Mouse (Mus musculus): ENCODE data around the gene Ppp6r3. TPM values are rescaled to one million over a fixed set of nuclear protein-coding genes. Genes with fewer than 3 reads are reported as not detected.
A peak's percentile ranks its signal among the peaks of the same experiment; 100 is the strongest.

Gene Ppp6r3
- polyA plus RNA-seq, 1 experiment from 2014 or later = 67.3 TPM

GRCm38 (mm10) chr19:3581326-3581725 lies 5.8 kb upstream of the Ppp6r3 start:
- ATAC-seq (ENCODE audit: low read depth) = no peak
- Histone ChIP-seq H3K36me3 (ENCODE audit: control insufficient read depth, insufficient read depth, low read length) (no peaks in the 10 kb centered on the region), H3K27me3 (ENCODE audit: control insufficient read depth, insufficient read depth, low read length) (no peaks in the 10 kb centered on the region), H3K4me1 (ENCODE audit: control insufficient read depth, insufficient read depth, low read length) (peaks cover 3% of the 10 kb centered on the region; the same call in 1 of the 2 replicates), H3K4me3 (ENCODE audit: low read depth, low read length) (no peak overlapping the region), H3K9ac (replicated peaks; ENCODE audit: low read depth, low read length) (no peak overlapping the region), H3K9me3 (ENCODE audit: control insufficient read depth, low read length) (no peaks in the 10 kb centered on the region), H3K4me2 (ENCODE audit: low read depth, low read length) (no peak overlapping the region), H3K27ac (ENCODE audit: low read depth, low read length) (no peak overlapping the region)
- WGBS = 32% methylated on average over 7 of the region's 7 CpGs

- H3K9ac ChIP-seq (replicated peaks; ENCODE audit: low read depth, low read length) = no peak overlapping the region
- no peaks in the 10 kb centered on the region for H3K9me3 ChIP-seq (ENCODE audit: control insufficient read depth, low read length)
- no peak overlapping the region for H3K4me3 ChIP-seq (ENCODE audit: low read depth, low read length)
- H3K4me1 ChIP-seq (ENCODE audit: control insufficient read depth, insufficient read depth, low read length) = peaks cover 19% of the 10 kb centered on the region
- ATAC-seq (ENCODE audit: low read depth) = no peak
- H3K27me3 ChIP-seq (ENCODE audit: control insufficient read depth, insufficient read depth, low read length) = no peaks in the 10 kb centered on the region
- H3K4me2 ChIP-seq (ENCODE audit: low read depth, low read length) = no peak overlapping the region
- H3K27ac ChIP-seq (ENCODE audit: low read depth, low read length) = no peak overlapping the region
- H3K36me3 ChIP-seq (ENCODE audit: control insufficient read depth, insufficient read depth, low read length) = no peaks in the 10 kb centered on the region
Observed at GRCm38 (mm10) chr19:3577911-3578290, 2.4 kb upstream of the Ppp6r3 start.

- H3K9ac ChIP-seq (replicated peaks; ENCODE audit: low read depth, low read length) = no peak overlapping the region
- no peak for ATAC-seq (ENCODE audit: low read depth)
- no peak overlapping the region for H3K4me3 ChIP-seq (ENCODE audit: low read depth, low read length)
- no peaks in the 10 kb centered on the region for H3K27me3 ChIP-seq (ENCODE audit: control insufficient read depth, insufficient read depth, low read length)
- H3K36me3 ChIP-seq (ENCODE audit: control insufficient read depth, insufficient read depth, low read length) = no peaks in the 10 kb centered on the region
- H3K4me2 ChIP-seq (ENCODE audit: low read depth, low read length) = no peak overlapping the region
- H3K9me3 ChIP-seq (ENCODE audit: control insufficient read depth, low read length) = no peaks in the 10 kb centered on the region
- no peak overlapping the region for H3K27ac ChIP-seq (ENCODE audit: low read depth, low read length)
- H3K4me1 ChIP-seq (ENCODE audit: control insufficient read depth, insufficient read depth, low read length) = peaks cover 19% of the 10 kb centered on the region
- WGBS = 89% methylated on average over 4 of the region's 4 CpGs
Observed at GRCm38 (mm10) chr19:3577265-3577910, 1.8 kb upstream of the Ppp6r3 start.

GRCm38 (mm10) chr19:3576451-3577264 lies 1.1 kb upstream of the Ppp6r3 start:
- ATAC-seq (ENCODE audit: low read depth) = peak; percentile 4; the same call in 1 of the 2 replicates
- peak overlapping the region; percentile 88 for H3K4me3 ChIP-seq (ENCODE audit: low read depth, low read length)
- H3K27ac ChIP-seq (ENCODE audit: low read depth, low read length) = peak overlapping the region; percentile 93; the same call in 1 of the 2 replicates
- no peaks in the 10 kb centered on the region for H3K9me3 ChIP-seq (ENCODE audit: control insufficient read depth, low read length)
- H3K4me2 ChIP-seq (ENCODE audit: low read depth, low read length) = peak overlapping the region; percentile 37
- H3K27me3 ChIP-seq (ENCODE audit: control insufficient read depth, insufficient read depth, low read length) = no peaks in the 10 kb centered on the region
- no peak overlapping the region for H3K9ac ChIP-seq (replicated peaks; ENCODE audit: low read depth, low read length)
- H3K4me1 ChIP-seq (ENCODE audit: control insufficient read depth, insufficient read depth, low read length) = peaks cover 19% of the 10 kb centered on the region
- H3K36me3 ChIP-seq (ENCODE audit: control insufficient read depth, insufficient read depth, low read length) = no peaks in the 10 kb centered on the region
- 75% methylated on average over 5 of the region's 5 CpGs for WGBS

GRCm38 (mm10) chr19:3575276-3575631 lies 295 bp downstream of the Ppp6r3 start:
- no peaks in the 10 kb centered on the region for H3K36me3 ChIP-seq (ENCODE audit: control insufficient read depth, insufficient read depth, low read length)
- H3K27ac ChIP-seq (ENCODE audit: low read depth, low read length) = peak overlapping the region; percentile 93
- H3K27me3 ChIP-seq (ENCODE audit: control insufficient read depth, insufficient read depth, low read length) = no peaks in the 10 kb centered on the region
- peak overlapping the region; percentile 80 for H3K9ac ChIP-seq (replicated peaks; ENCODE audit: low read depth, low read length)
- H3K4me1 ChIP-seq (ENCODE audit: control insufficient read depth, insufficient read depth, low read length) = peaks cover 19% of the 10 kb centered on the region
- H3K4me3 ChIP-seq (ENCODE audit: low read depth, low read length) = peak overlapping the region; percentile 88
- 0% methylated on average over 41 of the region's 50 CpGs for WGBS
- H3K9me3 ChIP-seq (ENCODE audit: control insufficient read depth, low read length) = no peaks in the 10 kb centered on the region
- peak overlapping the region; percentile 91 for H3K4me2 ChIP-seq (ENCODE audit: low read depth, low read length)
- peak; percentile 45 for ATAC-seq (ENCODE audit: low read depth)

GRCm38 (mm10) chr19:3574593-3575094 lies 905 bp downstream of the Ppp6r3 start:
- H3K4me3 ChIP-seq (ENCODE audit: low read depth, low read length) = peak overlapping the region; percentile 88
- H3K4me1 ChIP-seq (ENCODE audit: control insufficient read depth, insufficient read depth, low read length) = peaks cover 19% of the 10 kb centered on the region
- peak overlapping the region; percentile 93; the same call in 1 of the 2 replicates for H3K27ac ChIP-seq (ENCODE audit: low read depth, low read length)
- H3K27me3 ChIP-seq (ENCODE audit: control insufficient read depth, insufficient read depth, low read length) = no peaks in the 10 kb centered on the region
- no peaks in the 10 kb centered on the region for H3K9me3 ChIP-seq (ENCODE audit: control insufficient read depth, low read length)
- WGBS = 3% methylated on average over 9 of the region's 9 CpGs
- no peak for ATAC-seq (ENCODE audit: low read depth)
- no peaks in the 10 kb centered on the region for H3K36me3 ChIP-seq (ENCODE audit: control insufficient read depth, insufficient read depth, low read length)
- H3K4me2 ChIP-seq (ENCODE audit: low read depth, low read length) = peak overlapping the region; percentile 91
- H3K9ac ChIP-seq (replicated peaks; ENCODE audit: low read depth, low read length) = peak overlapping the region; percentile 80

- Histone ChIP-seq H3K4me2 (ENCODE audit: low read depth, low read length) (no peak overlapping the region), H3K27ac (ENCODE audit: low read depth, low read length) (no peak overlapping the region), H3K27me3 (ENCODE audit: control insufficient read depth, insufficient read depth, low read length) (no peaks in the 10 kb centered on the region), H3K9me3 (ENCODE audit: control insufficient read depth, low read length) (no peaks in the 10 kb centered on the region), H3K9ac (replicated peaks; ENCODE audit: low read depth, low read length) (no peak overlapping the region), H3K4me1 (ENCODE audit: control insufficient read depth, insufficient read depth, low read length) (no peaks in the 10 kb centered on the region), H3K4me3 (ENCODE audit: low read depth, low read length) (no peak overlapping the region), H3K36me3 (ENCODE audit: control insufficient read depth, insufficient read depth, low read length) (no peaks in the 10 kb centered on the region)
- ATAC-seq (ENCODE audit: low read depth) = no peak
- 91% methylated on average over 3 of the region's 3 CpGs for WGBS
Observed at GRCm38 (mm10) chr19:3564309-3564708, 11.2 kb downstream of the Ppp6r3 start.

- H3K36me3 ChIP-seq (ENCODE audit: control insufficient read depth, insufficient read depth, low read length) = no peaks in the 10 kb centered on the region
- H3K4me2 ChIP-seq (ENCODE audit: low read depth, low read length) = no peak overlapping the region
- no peak overlapping the region for H3K9ac ChIP-seq (replicated peaks; ENCODE audit: low read depth, low read length)
- H3K4me3 ChIP-seq (ENCODE audit: low read depth, low read length) = no peak overlapping the region
- WGBS = 93% methylated on average over 6 of the region's 6 CpGs
- no peaks in the 10 kb centered on the region for H3K4me1 ChIP-seq (ENCODE audit: control insufficient read depth, insufficient read depth, low read length)
- no peaks in the 10 kb centered on the region for H3K27me3 ChIP-seq (ENCODE audit: control insufficient read depth, insufficient read depth, low read length)
- H3K27ac ChIP-seq (ENCODE audit: low read depth, low read length) = no peak overlapping the region
- no peak for ATAC-seq (ENCODE audit: low read depth)
- H3K9me3 ChIP-seq (ENCODE audit: control insufficient read depth, low read length) = no peaks in the 10 kb centered on the region
Observed at GRCm38 (mm10) chr19:3562752-3563151, 12.8 kb downstream of the Ppp6r3 start.

- WGBS = 91% methylated on average over 2 of the region's 2 CpGs
- H3K4me2 ChIP-seq (ENCODE audit: low read depth, low read length) = no peak overlapping the region
- no peak for ATAC-seq (ENCODE audit: low read depth)
- H3K4me1 ChIP-seq (ENCODE audit: control insufficient read depth, insufficient read depth, low read length) = no peaks in the 10 kb centered on the region
- no peaks in the 10 kb centered on the region for H3K27me3 ChIP-seq (ENCODE audit: control insufficient read depth, insufficient read depth, low read length)
- H3K4me3 ChIP-seq (ENCODE audit: low read depth, low read length) = no peak overlapping the region
- no peak overlapping the region for H3K9ac ChIP-seq (replicated peaks; ENCODE audit: low read depth, low read length)
- no peaks in the 10 kb centered on the region for H3K9me3 ChIP-seq (ENCODE audit: control insufficient read depth, low read length)
- no peak overlapping the region for H3K27ac ChIP-seq (ENCODE audit: low read depth, low read length)
- H3K36me3 ChIP-seq (ENCODE audit: control insufficient read depth, insufficient read depth, low read length) = no peaks in the 10 kb centered on the region
Observed at GRCm38 (mm10) chr19:3562298-3562697, 13.3 kb downstream of the Ppp6r3 start.
